Mouse (Mus musculus) midbrain, postnatal 0 days (tissue): ENCODE data around the gene Slc25a33. TPM values are rescaled to one million over a fixed set of nuclear protein-coding genes. Genes with fewer than 3 reads are reported as not detected.
"Not testable (repeated sequence)": the region's sequence is repeated elsewhere in the genome, so short reads cannot be mapped to it uniquely, and the experiment has no call there.

ENCODE experiments used
- ATAC-seq: fragments of 200-750 bp; cut with Nextera tagmentation; 2 replicates; pipeline ENCODE4 v1.8.0; 2017; ENCODE audit warnings: moderate number of reproducible peaks, mild to moderate bottlenecking, moderate TSS enrichment, moderate library complexity; ENCODE audit not compliant: low FRiP score
- DNase-seq: peaks from one replicate; pipeline ENCODE4 v3.0.0-alpha.2; 2015; ENCODE audit warnings: low spot score
- H3K27ac ChIP-seq: fragments of 300-500 bp; sonication (generic); 2 replicates; pipeline ENCODE4 v1.5.1; 2014; ENCODE audit warnings: low read depth, mild to moderate bottlenecking, low read length, mixed read lengths
- H3K27me3 ChIP-seq: fragments of 300-500 bp; sonication (generic); 2 replicates; pipeline ENCODE4 v1.6.1; 2014; ENCODE audit warnings: low read length, control low read depth, mixed read lengths; ENCODE audit not compliant: insufficient read depth
- H3K36me3 ChIP-seq: fragments of 300-500 bp; sonication (generic); 2 replicates; pipeline ENCODE4 v1.6.1; 2014; ENCODE audit warnings: low read length, control low read depth, mixed read lengths; ENCODE audit not compliant: insufficient read depth
- H3K4me1 ChIP-seq: fragments of 300-500 bp; sonication (generic); 2 replicates; pipeline ENCODE4 v1.6.1; 2014; ENCODE audit warnings: mild to moderate bottlenecking, control low read depth, antibody characterized with exemption, low read length, mixed read lengths; ENCODE audit not compliant: insufficient read depth
- H3K4me2 ChIP-seq: fragments of 300-500 bp; sonication (generic); 2 replicates; pipeline ENCODE4 v1.6.1; 2014; ENCODE audit warnings: low read depth, mild to moderate bottlenecking, low read length, mixed read lengths; ENCODE audit not compliant: poor library complexity, severe bottlenecking
- H3K4me3 ChIP-seq: fragments of 300-500 bp; sonication (generic); 2 replicates; pipeline ENCODE4 v1.5.1; 2014; ENCODE audit warnings: low read depth, mild to moderate bottlenecking, low read length, moderate library complexity
- H3K9ac ChIP-seq: fragments of 300-500 bp; sonication (generic); replicated peaks from 2 replicates; pipeline ENCODE4 v1.6.1; 2014; ENCODE audit warnings: mild to moderate bottlenecking, low read length, moderate library complexity, mixed read lengths; ENCODE audit not compliant: poor library complexity, severe bottlenecking
- H3K9me3 ChIP-seq: fragments of 300-500 bp; sonication (generic); 2 replicates; pipeline ENCODE4 v1.6.1; 2016; ENCODE audit warnings: low read length, control low read depth
- CTCF ChIP-seq: IDR thresholded peaks from 2 replicates; pipeline ENCODE4 v1.5.1; 2016; ENCODE audit warnings: antibody characterized with exemption, mild to moderate bottlenecking
- WGBS: fragments of 180-500 bp; shearing (Covaris S2); extraction: QIAGEN DNeasy Blood & Tissue Kit; methylation state at CpG from one replicate; pipeline ENCODE4 v1.1.7; 2014; 5-methylcytosine and 5-hydroxymethylcytosine counted together
- polyA plus RNA-seq: library from polyadenylated mRNA; unstranded; fragments of >200 nt; fragmentation: Nextera tagmentation; extraction: Ambion mirVana; gene quantifications from 2 replicates; pipeline ENCODE4 v1.2.1, GENCODE M21; 2015
- total RNA-seq: library from RNA; depleted of rRNA; stranded (reverse); fragments of >200 nt; gene quantifications from 2 replicates; pipeline ENCODE4 v1.2.3, GENCODE M21; 2014

The Slc25a33 gene
- total and polyA plus RNA-seq, 2 experiments from 2014 or later, result 16.6 to 32.7 TPM

GRCm38 (mm10) chr4:149758423-149758822 is 15.7 kb downstream of the Slc25a33 start:
- Histone ChIP-seq H3K9ac (no peak overlapping the region), H3K4me2 (no peak overlapping the region), H3K27me3 (no peaks in the 10 kb centered on the region), H3K36me3 (peaks cover 18% of the 10 kb centered on the region; the same call in 1 of the 2 replicates), H3K9me3 (no peaks in the 10 kb centered on the region), H3K4me1 (no peaks in the 10 kb centered on the region), H3K27ac (no peak overlapping the region), H3K4me3 (no peak overlapping the region)
- 74% methylated on average over 6 of the region's 6 CpGs for WGBS
- TF ChIP-seq CTCF, result no peak
- no peak for ATAC-seq
- no peak for DNase-seq

GRCm38 (mm10) chr4:149756546-149756945 is 17.5 kb downstream of the Slc25a33 start:
- DNase-seq, H3K4me2 ChIP-seq, H3K9ac ChIP-seq, H3K27me3 ChIP-seq, H3K4me3 ChIP-seq, H3K27ac ChIP-seq, H3K9me3 ChIP-seq, H3K4me1 ChIP-seq, ATAC-seq: not testable (repeated sequence)
- H3K36me3 ChIP-seq, result peaks cover 18% of the 10 kb centered on the region; the same call in 1 of the 2 replicates
- WGBS, result 93% methylated on average over 7 of the region's 7 CpGs

GRCm38 (mm10) chr4:149752836-149753235 is 21.2 kb downstream of the Slc25a33 start:
- Histone ChIP-seq H3K4me2 (no peak overlapping the region), H3K4me1 (no peaks in the 10 kb centered on the region), H3K9me3 (no peaks in the 10 kb centered on the region), H3K36me3 (0 out of 2 replicates have a peak, but pooled peaks cover 14% of the 10 kb centered on the region), H3K4me3 (no peak overlapping the region), H3K27ac (no peak overlapping the region), H3K27me3 (no peaks in the 10 kb centered on the region), H3K9ac (no peak overlapping the region)
- ATAC-seq (no peak), DNase-seq (no peak)
- 29% methylated on average over 3 of the region's 3 CpGs for WGBS
- no peak for TF ChIP-seq CTCF

GRCm38 (mm10) chr4:149752124-149752799 is 21.8 kb downstream of the Slc25a33 start:
- ATAC-seq (no peak), DNase-seq (peak; percentile 79)
- peak; percentile 84 for TF ChIP-seq CTCF

GRCm38 (mm10) chr4:149750671-149751070 is 23.4 kb downstream of the Slc25a33 start:
- no peak for ATAC-seq
- no peaks in the 10 kb centered on the region for H3K27me3 ChIP-seq
- WGBS, result 31% methylated on average over 5 of the region's 5 CpGs
- H3K27ac ChIP-seq, result no peak overlapping the region
- no peak for DNase-seq
- 0 out of 2 replicates have a peak, but pooled peaks cover 12% of the 10 kb centered on the region for H3K36me3 ChIP-seq
- H3K4me2 ChIP-seq, result no peak overlapping the region
- H3K4me3 ChIP-seq, result no peak overlapping the region
- H3K9ac ChIP-seq, result no peak overlapping the region
- TF ChIP-seq CTCF, result no peak
- no peaks in the 10 kb centered on the region for H3K4me1 ChIP-seq
- no peaks in the 10 kb centered on the region for H3K9me3 ChIP-seq

More at GRCm38 (mm10) chr4:149752124-149752799, 21.8 kb downstream of the Slc25a33 start:
- WGBS, result 19% methylated on average over 17 of the region's 17 CpGs
- Histone ChIP-seq H3K27ac (no peak overlapping the region), H3K4me1 (no peaks in the 10 kb centered on the region), H3K36me3 (0 out of 2 replicates have a peak, but pooled peaks cover 14% of the 10 kb centered on the region), H3K9me3 (no peaks in the 10 kb centered on the region), H3K9ac (no peak overlapping the region), H3K4me2 (no peak overlapping the region), H3K4me3 (no peak overlapping the region), H3K27me3 (no peaks in the 10 kb centered on the region)

- not testable (repeated sequence) for H3K4me1 ChIP-seq, H3K9me3 ChIP-seq, H3K27me3 ChIP-seq, H3K4me2 ChIP-seq, H3K4me3 ChIP-seq, ATAC-seq, H3K9ac ChIP-seq, H3K27ac ChIP-seq, DNase-seq
- H3K36me3 ChIP-seq, result peaks cover 16% of the 10 kb centered on the region
- WGBS, result 93% methylated on average over 3 of the region's 3 CpGs
These were observed 24.4 kb downstream of the Slc25a33 start for GRCm38 (mm10) chr4:149749663-149750015.
